In genomic region chr9:119212996-119213395, GRCm38 (mm10) we compare ENCODE assay signal across 22 mouse cellular contexts. TPM values are rescaled to one million over a fixed set of nuclear protein-coding genes. Genes with fewer than 3 reads are reported as not detected.
"Had no signal": no experiment of that assay in that cellular context is flagged by ENCODE, and none has a peak within 500 bp of the region (broad histone marks: within the 10 kb centered on the region; RNA-seq: fewer than 3 reads in every experiment).

No protein-coding gene starts in this region.

- H3K9ac ChIP-seq: neural tube, embryonic 15.5 days; stomach, embryonic 15.5 days had no signal

- H3K27ac ChIP-seq: neural tube, embryonic 15.5 days; stomach, embryonic 15.5 days; stomach, postnatal 0 days had no signal

- H3K9me3 ChIP-seq: neural tube, embryonic 15.5 days; stomach, embryonic 15.5 days had no signal

- H3K36me3 ChIP-seq: stomach, embryonic 15.5 days had no signal

- H3K4me2 ChIP-seq: neural tube, embryonic 15.5 days; stomach, embryonic 15.5 days had no signal

- H3K4me3 ChIP-seq: neural tube, embryonic 15.5 days; stomach, embryonic 15.5 days had no signal

- DNase-seq: retina, postnatal 1 day; right cerebral cortex, adult 18-20 months; right cerebral cortex, postnatal 14 days; right cerebral cortex, postnatal 25 days; right cerebral cortex, postnatal 4 days; spleen, adult 18-20 months; thymus, adult 18-20 months; thymus, adult 2 months; thymus, postnatal 14 days; thymus, postnatal 25 days; thymus, postnatal 36 days; thymus, postnatal 4 days had no signal

- H3K27me3 ChIP-seq: neural tube, embryonic 15.5 days; stomach, embryonic 15.5 days had no signal

- H3K4me1 ChIP-seq: neural tube, embryonic 15.5 days; stomach, embryonic 15.5 days had no signal

RNA-seq across cellular contexts. Expression of gene Slc22a13, which starts 4.1 kb away (rescaled TPM):
- polyA plus RNA-seq: neural tube, embryonic 14.5 days; stomach, embryonic 14.5 days; stomach, embryonic 15.5 days; stomach, embryonic 16.5 days; stomach, postnatal 0 days; thymus, postnatal 0 days had no signal

RNA-seq across cellular contexts. Expression of gene Gm47289, which starts 54.0 kb away (rescaled TPM):
- polyA plus RNA-seq: neural tube, embryonic 14.5 days; neural tube, embryonic 15.5 days; small intestine, adult 2 months; spleen, adult 2 months; stomach, embryonic 14.5 days; stomach, embryonic 15.5 days; stomach, embryonic 16.5 days; stomach, postnatal 0 days; testis, adult 2 months; thymus, adult 2 months; thymus, postnatal 0 days had no signal
